Comparison of ENCODE assay signal across 8 mouse cellular contexts in genomic region chr8:83738949-83739710, GRCm38 (mm10). TPM values are rescaled to one million over a fixed set of nuclear protein-coding genes. Genes with fewer than 3 reads are reported as not detected.
DNase-seq lines count a peak whose midpoint lies in the region; ATAC-seq and TF ChIP-seq lines count a peak whose summit lies in the region.

No protein-coding gene starts in this region.

- intact Hi-C loops in gastrocnemius, adult 2 months (cut with DNase I), result no loop called here

- H3K9ac ChIP-seq in lung, postnatal 0 days (replicated peaks; ENCODE audit: low read depth), result peak overlapping the region; percentile 13

- H3K4me2 ChIP-seq in lung, postnatal 0 days (replicated peaks; ENCODE audit: low read depth, low read length), result peak overlapping the region; percentile 86

- 57% methylated on average over 10 of the region's 10 CpGs for WGBS in lung, postnatal 0 days

- H3K27me3 ChIP-seq in lung, postnatal 0 days (replicated peaks; ENCODE audit: insufficient read depth, low read length), result no peaks in the 10 kb centered on the region

- peak; percentile 10; the same call in 1 of the 2 replicates for ATAC-seq in lung, postnatal 0 days

- H3K4me1 ChIP-seq in lung, postnatal 0 days (ENCODE audit: insufficient read depth, low read depth, low read length), result peaks cover 3% of the 10 kb centered on the region; the same call in 1 of the 2 replicates

- TF ChIP-seq CTCF in gastrocnemius, adult 2 months (IDR thresholded peaks at IDR 0.05), result no peak
- no peak for TF ChIP-seq CTCF in lung, postnatal 0 days (IDR thresholded peaks at IDR 0.05)

- peak overlapping the region; percentile 97 for H3K27ac ChIP-seq in gastrocnemius, adult 2 months
- H3K27ac ChIP-seq in lung, postnatal 0 days (ENCODE audit: low read length), result peak overlapping the region; percentile 71

- H3K4me3 ChIP-seq in gastrocnemius, adult 2 months, result peak overlapping the region; percentile 87
- peak overlapping the region; percentile 67 for H3K4me3 ChIP-seq in lung, postnatal 0 days (ENCODE audit: low read depth, low read length)

- no peak for TF ChIP-seq EP300 in lung, postnatal 0 days (IDR thresholded peaks at IDR 0.05)

- no peaks in the 10 kb centered on the region for H3K36me3 ChIP-seq in lung, postnatal 0 days (ENCODE audit: insufficient read depth, low read length)

- H3K9me3 ChIP-seq in lung, postnatal 0 days (ENCODE audit: low read length), result no peaks in the 10 kb centered on the region

- DNase-seq in gastrocnemius, adult 2 months, result peak; percentile 63
- DNase-seq in gastrocnemius, postnatal 4 days (ENCODE audit: low spot score in 2 of 2), result no peak
- DNase-seq in adipocyte (ENCODE audit: low spot score), result peak; percentile 82
- peak; percentile 55 for DNase-seq in induced T-regulatory cell, adult 2 months (ENCODE audit: low read depth)
- peak; percentile 56 for DNase-seq in lung, postnatal 0 days (ENCODE audit: low spot score)
- no peak for DNase-seq in c-Kit-positive CD71-positive TER-119-positive erythroid progenitor cells, embryonic 14.5 days (ENCODE audit: low spot score)
- DNase-seq in layer of hippocampus, adult 11-12 months (ENCODE audit: low spot score), result no peak
- DNase-seq in adrenal gland, adult (ENCODE audit: inconsistent age in 2 of 2, low spot score in 1 of 2), result no peak

RNA-seq across cellular contexts. Expression of gene Adgre5, which starts 2.0 kb away (rescaled TPM):
- total RNA-seq in gastrocnemius, adult 2 months (2021), result 10 to 100 TPM; 16.3 to 27.7 TPM
- total RNA-seq in gastrocnemius, postnatal 4 days (2021), result 10 to 100 TPM; 82.7 to 83.4 TPM
- 145 and 146 TPM in 2 replicates for polyA plus RNA-seq in lung, postnatal 0 days (2015; fragmentation: Nextera tagmentation; extraction: Ambion mirVana)

RNA-seq across cellular contexts. Expression of gene Ddx39, which starts 24.2 kb away (rescaled TPM):
- 10 to 100 TPM; 11.2 to 13.1 TPM for total RNA-seq in gastrocnemius, adult 2 months (2021)
- 10 to 100 TPM; 26.1 to 27.5 TPM for total RNA-seq in gastrocnemius, postnatal 4 days (2021)
- 51.0 and 53.9 TPM in 2 replicates for polyA plus RNA-seq in lung, postnatal 0 days (2015; fragmentation: Nextera tagmentation; extraction: Ambion mirVana)

RNA-seq across cellular contexts. Expression of gene Pkn1, which starts 40.2 kb away (rescaled TPM):
- 10 to 100 TPM; 25.8 to 29.9 TPM for total RNA-seq in gastrocnemius, adult 2 months (2021)
- total RNA-seq in gastrocnemius, postnatal 4 days (2021), result 10 to 100 TPM; 56.6 to 60.0 TPM
- 32.2 and 34.4 TPM in 2 replicates for polyA plus RNA-seq in lung, postnatal 0 days (2015; fragmentation: Nextera tagmentation; extraction: Ambion mirVana)

Comparison
In these comparisons a context has a peak if more than half of its experiments do, and no peak if none do; other contexts are left out.
1. DNase-seq: peak in gastrocnemius, adult 2 months (single experiment), adipocyte (single experiment), induced T-regulatory cell, adult 2 months (single experiment) and lung, postnatal 0 days (single experiment); none in gastrocnemius, postnatal 4 days (0 of 2), c-Kit-positive CD71-positive TER-119-positive erythroid progenitor cells, embryonic 14.5 days (single experiment), layer of hippocampus, adult 11-12 months (single experiment) and adrenal gland, adult (0 of 2).